In genomic region chr11:69407724-69408004, GRCm38 (mm10) we compare ENCODE assay signal across 8 mouse cellular contexts. TPM values are rescaled to one million over a fixed set of nuclear protein-coding genes. Genes with fewer than 3 reads are reported as not detected.
A peak's percentile ranks its signal among the peaks of the same experiment; 100 is the strongest.
DNase-seq lines count a peak whose midpoint lies in the region; ATAC-seq and TF ChIP-seq lines count a peak whose summit lies in the region.

No protein-coding gene starts in this region.

- 76% methylated on average over 4 of the region's 4 CpGs for WGBS in lung, embryonic 16.5 days
- WGBS in limb, embryonic 13.5 days = 81% methylated on average over 4 of the region's 4 CpGs
- WGBS in neural tube, embryonic 14.5 days = 89% methylated on average over 4 of the region's 4 CpGs

- peak overlapping the region; percentile 91; the same call in 1 of the 2 replicates for H3K4me2 ChIP-seq in lung, embryonic 16.5 days (ENCODE audit: low read depth, low read length)
- peak overlapping the region; percentile 98 for H3K4me2 ChIP-seq in limb, embryonic 13.5 days (replicated peaks)
- H3K4me2 ChIP-seq in neural tube, embryonic 14.5 days (ENCODE audit: low read depth, low read length) = peak overlapping the region; percentile 99

- peaks cover 44% of the 10 kb centered on the region for H3K36me3 ChIP-seq in lung, embryonic 16.5 days (ENCODE audit: control insufficient read depth, insufficient read depth, low read length)
- peaks cover 67% of the 10 kb centered on the region for H3K36me3 ChIP-seq in limb, embryonic 13.5 days
- H3K36me3 ChIP-seq in neural tube, embryonic 14.5 days (ENCODE audit: control insufficient read depth, insufficient read depth, low read length) = peaks cover 53% of the 10 kb centered on the region

- H3K27me3 ChIP-seq in lung, embryonic 16.5 days (ENCODE audit: control insufficient read depth, insufficient read depth, low read depth, low read length) = no peaks in the 10 kb centered on the region
- H3K27me3 ChIP-seq in limb, embryonic 13.5 days = no peaks in the 10 kb centered on the region
- H3K27me3 ChIP-seq in neural tube, embryonic 14.5 days (ENCODE audit: control insufficient read depth, insufficient read depth, low read length) = no peaks in the 10 kb centered on the region

- H3K27ac ChIP-seq in gastrocnemius, adult 2 months = peak overlapping the region; percentile 94
- H3K27ac ChIP-seq in lung, embryonic 16.5 days (ENCODE audit: low read length) = 0 out of 2 replicates have a peak overlapping the region, but pooled peaks have one; percentile 2
- H3K27ac ChIP-seq in limb, embryonic 13.5 days = no peak overlapping the region
- H3K27ac ChIP-seq in neural tube, embryonic 14.5 days (ENCODE audit: low read depth, low read length) = no peak overlapping the region

- H3K9ac ChIP-seq in lung, embryonic 16.5 days (ENCODE audit: low read length) = peak overlapping the region; percentile 56; the same call in 1 of the 2 replicates
- H3K9ac ChIP-seq in limb, embryonic 13.5 days = no peak overlapping the region
- 0 out of 2 replicates have a peak overlapping the region, but pooled peaks have one; percentile 4 for H3K9ac ChIP-seq in neural tube, embryonic 14.5 days (replicated peaks; ENCODE audit: low read depth, low read length)

- intact Hi-C loops in gastrocnemius, adult 2 months (cut with DNase I) = no loop called here
- intact Hi-C loops in left cerebral cortex, postnatal 36 days (cut with DNase I) = no loop called here

- no peak for TF ChIP-seq CTCF in gastrocnemius, adult 2 months (IDR thresholded peaks at IDR 0.05)

- ATAC-seq in lung, embryonic 16.5 days (ENCODE audit: low read depth) = no peak
- ATAC-seq in limb, embryonic 13.5 days (ENCODE audit: low FRiP score, low read depth) = no peak
- no peak for ATAC-seq in neural tube, embryonic 14.5 days (ENCODE audit: low read depth)

- DNase-seq in gastrocnemius, adult 2 months = no peak
- DNase-seq in gastrocnemius, postnatal 25 days = no peak
- no peak for DNase-seq in lung, adult 18-20 months
- DNase-seq in left cerebral cortex, postnatal 36 days (ENCODE audit: low spot score in 2 of 2) = no peak
- DNase-seq in gastrocnemius, adult 8-10 months (ENCODE audit: low spot score in 2 of 2) = no peak

- H3K9me3 ChIP-seq in lung, embryonic 16.5 days (ENCODE audit: control insufficient read depth, low read length) = no peaks in the 10 kb centered on the region
- no peaks in the 10 kb centered on the region for H3K9me3 ChIP-seq in limb, embryonic 13.5 days
- H3K9me3 ChIP-seq in neural tube, embryonic 14.5 days (ENCODE audit: control insufficient read depth, low read length) = no peaks in the 10 kb centered on the region

- peaks cover 18% of the 10 kb centered on the region for H3K4me1 ChIP-seq in lung, embryonic 16.5 days (replicated peaks; ENCODE audit: control insufficient read depth, insufficient read depth, low read length)
- peaks cover 32% of the 10 kb centered on the region for H3K4me1 ChIP-seq in limb, embryonic 13.5 days
- H3K4me1 ChIP-seq in neural tube, embryonic 14.5 days (ENCODE audit: control insufficient read depth, insufficient read depth, low read length) = peaks cover 19% of the 10 kb centered on the region

- peak overlapping the region; percentile 86 for H3K4me3 ChIP-seq in gastrocnemius, adult 2 months
- H3K4me3 ChIP-seq in lung, embryonic 16.5 days (ENCODE audit: low read length) = no peak overlapping the region
- H3K4me3 ChIP-seq in limb, embryonic 13.5 days = peak overlapping the region; percentile 82
- H3K4me3 ChIP-seq in neural tube, embryonic 14.5 days (ENCODE audit: low read depth, low read length) = no peak overlapping the region; the same call in 1 of the 2 replicates

RNA-seq across cellular contexts. Expression of gene Kdm6b, which starts 5.8 kb away (rescaled TPM):
- 10 to 100 TPM; 23.9 to 24.5 TPM for total RNA-seq in gastrocnemius, adult 2 months (2021)
- total RNA-seq in gastrocnemius, postnatal 25 days (2021) = 10 to 100 TPM; 23.9 to 27.7 TPM
- polyA plus RNA-seq in lung, embryonic 16.5 days (2015; fragmentation: Nextera tagmentation; extraction: Ambion mirVana) = 25.2 and 26.0 TPM in 2 replicates
- polyA plus RNA-seq in limb, embryonic 13.5 days (2015; fragmentation: Nextera tagmentation; extraction: Ambion mirVana) = 47.3 and 49.3 TPM in 2 replicates
- polyA plus RNA-seq in neural tube, embryonic 14.5 days (2014; fragmentation: Nextera tagmentation; extraction: Ambion mirVana) = 36.1 and 37.5 TPM in 2 replicates
- 10 to 100 TPM; 19.9 to 23.9 TPM for total RNA-seq in left cerebral cortex, postnatal 36 days (2021)
- 10 to 100 TPM; 19.1 to 22.9 (median 20.8) TPM for total RNA-seq in gastrocnemius, adult 8-10 months (2022)

RNA-seq across cellular contexts. Expression of gene Tmem88, which starts 9.6 kb away (rescaled TPM):
- 1 to 10 TPM; 6.5 to 7.4 TPM for total RNA-seq in gastrocnemius, adult 2 months (2021)
- 1 to 10 TPM; 6.1 to 7.0 TPM for total RNA-seq in gastrocnemius, postnatal 25 days (2021)
- polyA plus RNA-seq in lung, embryonic 16.5 days (2015; fragmentation: Nextera tagmentation; extraction: Ambion mirVana) = 54.7 and 57.4 TPM in 2 replicates
- 24.0 and 25.6 TPM in 2 replicates for polyA plus RNA-seq in limb, embryonic 13.5 days (2015; fragmentation: Nextera tagmentation; extraction: Ambion mirVana)
- 2.3 and 5.3 TPM in 2 replicates for polyA plus RNA-seq in neural tube, embryonic 14.5 days (2014; fragmentation: Nextera tagmentation; extraction: Ambion mirVana)
- total RNA-seq in left cerebral cortex, postnatal 36 days (2021) = 1 to 10 TPM; 2.9 to 4.7 TPM
- 1 to 10 TPM; 4.1 to 4.6 (median 4.1) TPM for total RNA-seq in gastrocnemius, adult 8-10 months (2022)

RNA-seq across cellular contexts. Expression of gene Cyb5d1, which starts 12.2 kb away (rescaled TPM):
- 10 to 100 TPM; 34.9 to 36.0 TPM for total RNA-seq in gastrocnemius, adult 2 months (2021)
- total RNA-seq in gastrocnemius, postnatal 25 days (2021) = 10 to 100 TPM; 26.5 to 26.9 TPM
- 32.3 and 32.6 TPM in 2 replicates for polyA plus RNA-seq in lung, embryonic 16.5 days (2015; fragmentation: Nextera tagmentation; extraction: Ambion mirVana)
- polyA plus RNA-seq in limb, embryonic 13.5 days (2015; fragmentation: Nextera tagmentation; extraction: Ambion mirVana) = 35.6 and 38.1 TPM in 2 replicates
- 21.3 and 29.9 TPM in 2 replicates for polyA plus RNA-seq in neural tube, embryonic 14.5 days (2014; fragmentation: Nextera tagmentation; extraction: Ambion mirVana)
- 10 to 100 TPM; 36.4 to 43.1 TPM for total RNA-seq in left cerebral cortex, postnatal 36 days (2021)
- total RNA-seq in gastrocnemius, adult 8-10 months (2022) = 10 to 100 TPM; 33.2 to 38.0 (median 36.7) TPM

RNA-seq across cellular contexts. Expression of gene Naa38, which starts 12.4 kb away (rescaled TPM):
- 10 to 100 TPM; 62.4 to 86.0 TPM for total RNA-seq in gastrocnemius, adult 2 months (2021)
- total RNA-seq in gastrocnemius, postnatal 25 days (2021) = 10 to 100 TPM; 60.4 to 65.0 TPM
- polyA plus RNA-seq in lung, embryonic 16.5 days (2015; fragmentation: Nextera tagmentation; extraction: Ambion mirVana) = 158 and 165 TPM in 2 replicates
- 127 and 137 TPM in 2 replicates for polyA plus RNA-seq in limb, embryonic 13.5 days (2015; fragmentation: Nextera tagmentation; extraction: Ambion mirVana)
- polyA plus RNA-seq in neural tube, embryonic 14.5 days (2014; fragmentation: Nextera tagmentation; extraction: Ambion mirVana) = 112 and 132 TPM in 2 replicates
- 100 to 1,000 TPM in 1 of 2 experiments, 10 to 100 TPM in 1; 97.9 to 108 TPM for total RNA-seq in left cerebral cortex, postnatal 36 days (2021)
- 10 to 100 TPM; 73.2 to 78.1 (median 75.7) TPM for total RNA-seq in gastrocnemius, adult 8-10 months (2022)

RNA-seq across cellular contexts. Expression of gene Chd3, which starts 38.5 kb away (rescaled TPM):
- total RNA-seq in gastrocnemius, adult 2 months (2021) = 1 to 10 TPM; 6.8 to 9.4 TPM
- total RNA-seq in gastrocnemius, postnatal 25 days (2021) = 10 to 100 TPM; 12.0 to 13.9 TPM
- polyA plus RNA-seq in lung, embryonic 16.5 days (2015; fragmentation: Nextera tagmentation; extraction: Ambion mirVana) = 56.9 and 60.3 TPM in 2 replicates
- 117 and 119 TPM in 2 replicates for polyA plus RNA-seq in limb, embryonic 13.5 days (2015; fragmentation: Nextera tagmentation; extraction: Ambion mirVana)
- polyA plus RNA-seq in neural tube, embryonic 14.5 days (2014; fragmentation: Nextera tagmentation; extraction: Ambion mirVana) = 86.0 and 89.6 TPM in 2 replicates
- 100 to 1,000 TPM; 421 to 443 TPM for total RNA-seq in left cerebral cortex, postnatal 36 days (2021)
- total RNA-seq in gastrocnemius, adult 8-10 months (2022) = 1 to 10 TPM; 4.2 to 9.0 (median 5.5) TPM

Comparison
In these comparisons a context has a peak if more than half of its experiments do, and no peak if none do; other contexts are left out.
1. H3K27ac ChIP-seq: peak in gastrocnemius, adult 2 months (single experiment) and lung, embryonic 16.5 days (single experiment); none in limb, embryonic 13.5 days (single experiment) and neural tube, embryonic 14.5 days (single experiment).
2. H3K4me3 ChIP-seq: peak in gastrocnemius, adult 2 months (single experiment) and limb, embryonic 13.5 days (single experiment); none in lung, embryonic 16.5 days (single experiment) and neural tube, embryonic 14.5 days (single experiment).
3. Peak in every context shown above with its lines, with median percentiles within 50 percentile points of each other: H3K4me2 ChIP-seq.